Comparison of ENCODE assay signal across 7 mouse cellular contexts in genomic region chr4:155601091-155601996, GRCm38 (mm10). TPM values are rescaled to one million over a fixed set of nuclear protein-coding genes. Genes with fewer than 3 reads are reported as not detected.
A peak's percentile ranks its signal among the peaks of the same experiment; 100 is the strongest.
DNase-seq lines count a peak whose midpoint lies in the region; ATAC-seq lines count a peak whose summit lies in the region.

Gene Slc35e2, plus strand, starts transcription at chr4:155601416.

- peak within 1 kb of the TSS; percentile 85 for H3K4me3 ChIP-seq in intestine, embryonic 15.5 days (replicated peaks)
- peak within 1 kb of the TSS; percentile 100 for H3K4me3 ChIP-seq in midbrain, embryonic 10.5 days

- H3K9me3 ChIP-seq in intestine, embryonic 15.5 days, result no peaks in the 10 kb centered on the region
- 0 out of 2 replicates have a peak, but pooled peaks cover 2% of the 10 kb centered on the region for H3K9me3 ChIP-seq in midbrain, embryonic 10.5 days (replicated peaks)

- peak; percentile 85 to 89 for DNase-seq in adrenal gland, adult 18-20 months (ENCODE audit: low spot score in 2 of 2)
- DNase-seq in embryo, embryonic 11 days, result peak; percentile 96
- DNase-seq in gastrocnemius, postnatal 36 days, result peak; percentile 90 to 99
- DNase-seq in left cerebral cortex, postnatal 25 days (ENCODE audit: low spot score in 2 of 2), result peak; percentile 94 to 97
- DNase-seq in midbrain, embryonic 10.5 days (ENCODE audit: low spot score), result peak; percentile 96
- peak; percentile 98 for DNase-seq in right cerebral cortex, postnatal 4 days

- H3K4me1 ChIP-seq in intestine, embryonic 15.5 days (replicated peaks), result no peaks in the 10 kb centered on the region
- H3K4me1 ChIP-seq in midbrain, embryonic 10.5 days, result peaks cover 20% of the 10 kb centered on the region

- peak; percentile 96 for ATAC-seq in intestine, embryonic 15.5 days

- H3K27me3 ChIP-seq in intestine, embryonic 15.5 days (replicated peaks), result no peaks in the 10 kb centered on the region
- H3K27me3 ChIP-seq in midbrain, embryonic 10.5 days (ENCODE audit: low read depth, poor library complexity, severe bottlenecking), result no peaks in the 10 kb centered on the region

- H3K9ac ChIP-seq in intestine, embryonic 15.5 days, result peak within 1 kb of the TSS; percentile 93

- peak within 1 kb of the TSS; percentile 99 for H3K27ac ChIP-seq in intestine, embryonic 15.5 days
- peak within 1 kb of the TSS; percentile 100 for H3K27ac ChIP-seq in midbrain, embryonic 10.5 days (replicated peaks)

- intact Hi-C loops in gastrocnemius, postnatal 36 days (cut with DNase I), result no loop called here
- intact Hi-C loops in left cerebral cortex, postnatal 25 days (cut with DNase I), result no loop called here

- H3K36me3 ChIP-seq in intestine, embryonic 15.5 days, result 0 out of 2 replicates have a peak, but pooled peaks cover 5% of the 10 kb centered on the region
- H3K36me3 ChIP-seq in midbrain, embryonic 10.5 days, result peaks cover 38% of the 10 kb centered on the region

- WGBS in intestine, embryonic 15.5 days, result under 1% methylated on average over 65 of the region's 65 CpGs
- under 1% methylated on average over 64 of the region's 65 CpGs for whole genome bisulfite sequencing in midbrain, embryonic 10.5 days

- H3K4me2 ChIP-seq in intestine, embryonic 15.5 days (replicated peaks), result peak within 1 kb of the TSS; percentile 89

RNA-seq across cellular contexts. Expression of gene Slc35e2, which starts in this region (rescaled TPM):
- total RNA-seq in adrenal gland, adult 18-20 months (2021), result 10 to 100 TPM; 28.6 to 35.7 TPM
- total RNA-seq in gastrocnemius, postnatal 36 days (2021), result 1 to 10 TPM; 2.9 to 3.8 TPM
- 7.0 and 7.2 TPM in 2 replicates for polyA plus RNA-seq in intestine, embryonic 15.5 days (2015; fragmentation: Nextera tagmentation; extraction: Ambion mirVana)
- total RNA-seq in left cerebral cortex, postnatal 25 days (2021), result 10 to 100 TPM; 49.9 to 51.5 TPM
- polyA plus RNA-seq in midbrain, embryonic 10.5 days (2016; fragmentation: Nextera tagmentation; extraction: Ambion mirVana), result 11.9 and 13.4 TPM in 2 replicates

Comparison
In these comparisons a context has a peak if more than half of its experiments do, and no peak if none do; other contexts are left out.
1. Peak in every context shown above with its lines: DNase-seq, ATAC-seq, H3K4me3 ChIP-seq and H3K27ac ChIP-seq.
2. RNA of gene Slc35e2 (total RNA-seq): 49.9 to 51.5 TPM in left cerebral cortex, postnatal 25 days and 28.6 to 35.7 TPM in adrenal gland, adult 18-20 months; 2.9 to 3.8 TPM in gastrocnemius, postnatal 36 days; every median in the first group is over 4 times any median in the second.